Mouse (Mus musculus) midbrain, embryonic 14.5 days (tissue): Measurements from ENCODE around the gene Slc46a3. TPM values are rescaled to one million over a fixed set of nuclear protein-coding genes. Genes with fewer than 3 reads are reported as not detected.

Source experiments
- ATAC-seq: fragments of 200-750 bp; cut with Nextera tagmentation; 2 replicates; pipeline ENCODE4 v1.8.0; 2017; ENCODE audit warnings: moderate number of reproducible peaks, moderate library complexity; ENCODE audit not compliant: low FRiP score, low TSS enrichment
- DNase-seq: peaks from one replicate; pipeline ENCODE4 v3.0.0-alpha.2; 2015
- H3K27ac ChIP-seq: fragments of 300-500 bp; sonication (generic); replicated peaks from 2 replicates; pipeline ENCODE4 v1.5.1; 2014; ENCODE audit warnings: mild to moderate bottlenecking, low read depth, low read length, moderate library complexity
- H3K27me3 ChIP-seq: fragments of 300-500 bp; sonication (generic); 2 replicates; pipeline ENCODE4 v1.6.1; 2014; ENCODE audit warnings: low read length, control low read depth, mixed read lengths; ENCODE audit not compliant: control insufficient read depth, insufficient read depth
- H3K36me3 ChIP-seq: fragments of 300-500 bp; sonication (generic); 2 replicates; pipeline ENCODE4 v1.6.1; 2014; ENCODE audit warnings: low read length, control low read depth; ENCODE audit not compliant: control insufficient read depth, insufficient read depth
- H3K4me1 ChIP-seq: fragments of 300-500 bp; sonication (generic); 2 replicates; pipeline ENCODE4 v1.6.1; 2014; ENCODE audit warnings: mild to moderate bottlenecking, antibody characterized with exemption, low read length, control low read depth; ENCODE audit not compliant: control insufficient read depth, insufficient read depth
- H3K4me2 ChIP-seq: fragments of 300-500 bp; sonication (generic); 2 replicates; pipeline ENCODE4 v1.6.1; 2014; ENCODE audit warnings: mild to moderate bottlenecking, low read length, moderate library complexity
- H3K4me3 ChIP-seq: fragments of 300-500 bp; sonication (generic); replicated peaks from 2 replicates; pipeline ENCODE4 v1.5.1; 2014; ENCODE audit warnings: low read depth, low read length
- H3K9ac ChIP-seq: fragments of 300-500 bp; sonication (generic); replicated peaks from 2 replicates; pipeline ENCODE4 v1.6.1; 2014; ENCODE audit warnings: mild to moderate bottlenecking, low read length, moderate library complexity
- H3K9me3 ChIP-seq: fragments of 300-500 bp; sonication (generic); 2 replicates; pipeline ENCODE4 v1.6.1; 2016; ENCODE audit warnings: low read length, control low read depth, mixed read lengths; ENCODE audit not compliant: control insufficient read depth
- WGBS: fragments of 180-500 bp; shearing (Covaris S2); extraction: QIAGEN DNeasy Blood & Tissue Kit; methylation state at CpG from one replicate; pipeline ENCODE4 v1.1.7; 2014; 5-methylcytosine and 5-hydroxymethylcytosine counted together
- polyA plus RNA-seq: library from polyadenylated mRNA; unstranded; fragments of >200 nt; fragmentation: Nextera tagmentation; extraction: Ambion mirVana; gene quantifications from 2 replicates; pipeline ENCODE4 v1.2.1, GENCODE M21; 2014

The Slc46a3 gene
- polyA plus RNA-seq, 1 experiment from 2014 or later, result 4.6 TPM

- Histone ChIP-seq H3K9ac (no peak overlapping the region), H3K27ac (no peak overlapping the region), H3K27me3 (no peaks in the 10 kb centered on the region), H3K4me3 (no peak overlapping the region), H3K4me2 (no peak overlapping the region), H3K9me3 (no peaks in the 10 kb centered on the region), H3K4me1 (no peaks in the 10 kb centered on the region), H3K36me3 (no peaks in the 10 kb centered on the region)
- DNase-seq, result no peak
- 62% methylated on average over 6 of the region's 6 CpGs for WGBS
- ATAC-seq, result no peak
Observed at GRCm38 (mm10) chr5:147915038-147915566, 20.5 kb upstream of the Slc46a3 start.

- ATAC-seq, result no peak
- 42% methylated on average over 14 of the region's 14 CpGs for WGBS
- H3K36me3 ChIP-seq, result no peaks in the 10 kb centered on the region
Observed at GRCm38 (mm10) chr5:147913241-147913842, 18.7 kb upstream of the Slc46a3 start.

DNA sequence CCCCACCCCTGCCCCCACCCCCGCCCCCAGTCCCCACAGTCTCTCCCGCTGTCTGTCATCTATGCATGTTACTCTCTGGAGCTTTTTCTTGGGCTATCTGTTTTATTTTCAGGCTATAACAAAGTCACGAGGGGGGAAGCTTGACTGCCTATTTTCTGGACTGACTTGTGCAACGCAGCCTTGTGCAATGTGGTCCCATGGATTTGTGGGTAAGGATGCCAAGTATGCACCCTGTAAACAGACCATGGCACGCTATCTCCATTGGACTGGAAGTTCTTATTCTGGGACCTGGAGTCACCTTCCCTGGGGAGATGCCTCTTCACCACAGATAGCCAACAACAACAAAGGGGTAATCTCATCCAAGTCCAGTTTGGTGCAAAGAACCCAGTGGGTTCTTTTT lies 17.1 kb upstream of the Slc46a3 start:
- DNase-seq, result no peak
- no peak overlapping the region for H3K4me2 ChIP-seq

More at GRCm38 (mm10) chr5:147913241-147913842, 18.7 kb upstream of the Slc46a3 start:
- no peak overlapping the region for H3K9ac ChIP-seq
- H3K4me2 ChIP-seq, result no peak overlapping the region
- no peak overlapping the region for H3K27ac ChIP-seq
- DNase-seq, result no peak
- no peaks in the 10 kb centered on the region for H3K9me3 ChIP-seq
- no peak overlapping the region for H3K4me3 ChIP-seq
- H3K27me3 ChIP-seq, result no peaks in the 10 kb centered on the region
- H3K4me1 ChIP-seq, result no peaks in the 10 kb centered on the region

GRCm38 (mm10) chr5:147910807-147911509 lies 16.3 kb upstream of the Slc46a3 start:
- DNase-seq (no peak), ATAC-seq (no peak)
- H3K36me3 ChIP-seq, result no peaks in the 10 kb centered on the region
- no peak overlapping the region for H3K27ac ChIP-seq
- no peaks in the 10 kb centered on the region for H3K4me1 ChIP-seq
- no peaks in the 10 kb centered on the region for H3K27me3 ChIP-seq
- H3K4me3 ChIP-seq, result no peak overlapping the region
- no peaks in the 10 kb centered on the region for H3K9me3 ChIP-seq
- 89% methylated on average over 12 of the region's 12 CpGs for WGBS
- H3K9ac ChIP-seq, result no peak overlapping the region
- no peak overlapping the region for H3K4me2 ChIP-seq

More for the DNA sequence above, 17.1 kb upstream of the Slc46a3 start:
- Histone ChIP-seq H3K27me3 (no peaks in the 10 kb centered on the region), H3K27ac (no peak overlapping the region), H3K36me3 (no peaks in the 10 kb centered on the region), H3K4me1 (no peaks in the 10 kb centered on the region), H3K9me3 (no peaks in the 10 kb centered on the region), H3K9ac (no peak overlapping the region), H3K4me3 (no peak overlapping the region)
- no peak for ATAC-seq
- WGBS, result 79% methylated on average over 5 of the region's 5 CpGs

GRCm38 (mm10) chr5:147907851-147908250 lies 13.2 kb upstream of the Slc46a3 start:
- no peak for DNase-seq
- Histone ChIP-seq H3K27ac (no peak overlapping the region), H3K9me3 (no peaks in the 10 kb centered on the region), H3K27me3 (no peaks in the 10 kb centered on the region), H3K36me3 (no peaks in the 10 kb centered on the region), H3K4me3 (no peak overlapping the region), H3K4me1 (no peaks in the 10 kb centered on the region), H3K9ac (no peak overlapping the region), H3K4me2 (no peak overlapping the region)
- WGBS, result 95% methylated on average over 8 of the region's 8 CpGs
- ATAC-seq, result no peak

GRCm38 (mm10) chr5:147907144-147907543 lies 12.5 kb upstream of the Slc46a3 start:
- 57% methylated on average over 11 of the region's 11 CpGs for WGBS
- Histone ChIP-seq H3K36me3 (no peaks in the 10 kb centered on the region), H3K27ac (no peak overlapping the region)

GRCm38 (mm10) chr5:147903166-147903565 lies 8.6 kb upstream of the Slc46a3 start:
- no peak overlapping the region for H3K4me3 ChIP-seq
- H3K4me1 ChIP-seq, result no peaks in the 10 kb centered on the region
- H3K27me3 ChIP-seq, result no peaks in the 10 kb centered on the region
- DNase-seq, result no peak
- no peaks in the 10 kb centered on the region for H3K9me3 ChIP-seq
- no peak overlapping the region for H3K9ac ChIP-seq
- WGBS, result 83% methylated on average over 9 of the region's 9 CpGs
- no peaks in the 10 kb centered on the region for H3K36me3 ChIP-seq
- H3K4me2 ChIP-seq, result no peak overlapping the region
- H3K27ac ChIP-seq, result no peak overlapping the region
- ATAC-seq, result no peak

More at GRCm38 (mm10) chr5:147907144-147907543, 12.5 kb upstream of the Slc46a3 start:
- no peak for ATAC-seq
- H3K9ac ChIP-seq, result no peak overlapping the region
- H3K4me2 ChIP-seq, result no peak overlapping the region
- H3K9me3 ChIP-seq, result no peaks in the 10 kb centered on the region
- DNase-seq, result no peak
- no peaks in the 10 kb centered on the region for H3K4me1 ChIP-seq
- H3K4me3 ChIP-seq, result no peak overlapping the region
- no peaks in the 10 kb centered on the region for H3K27me3 ChIP-seq

DNA sequence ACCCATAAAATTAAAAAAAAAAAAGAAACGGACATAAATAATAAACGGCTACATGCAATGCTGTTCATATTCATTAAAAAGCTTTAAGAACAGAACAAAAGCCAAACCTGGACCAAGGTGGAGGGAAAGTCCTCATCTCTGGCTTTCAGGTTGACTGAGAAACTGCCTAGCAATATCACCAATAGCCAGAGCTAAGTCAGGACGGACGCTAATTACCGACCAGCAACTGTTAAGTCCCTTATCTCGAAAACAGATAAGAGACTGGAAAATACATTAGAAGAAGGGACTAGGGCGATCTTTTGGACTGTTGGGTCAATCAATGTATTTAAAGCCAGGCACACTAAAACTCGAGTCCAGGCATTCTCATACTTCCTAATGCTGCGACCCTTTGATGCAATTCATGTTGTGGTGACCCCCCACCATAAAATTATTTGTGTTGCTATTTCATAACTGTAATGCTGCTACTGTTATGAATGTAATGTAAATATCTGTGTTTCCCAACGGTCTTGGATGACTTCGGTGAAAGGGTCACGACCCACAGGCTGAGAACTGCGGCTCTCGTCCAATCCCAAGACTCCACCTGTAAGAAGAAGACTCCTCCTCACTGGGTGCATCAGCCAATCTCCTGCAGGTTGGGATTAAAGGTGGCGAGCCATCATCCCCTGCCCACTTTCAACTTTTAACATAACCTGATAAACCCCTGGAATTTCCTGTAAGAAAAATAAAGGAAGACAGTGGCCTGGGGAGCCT lies 7.6 kb upstream of the Slc46a3 start:
- ATAC-seq (no peak), DNase-seq (no peak)
- Histone ChIP-seq H3K4me3 (no peak overlapping the region), H3K9me3 (no peaks in the 10 kb centered on the region), H3K9ac (no peak overlapping the region), H3K27me3 (no peaks in the 10 kb centered on the region), H3K4me1 (no peaks in the 10 kb centered on the region), H3K27ac (no peak overlapping the region), H3K36me3 (no peaks in the 10 kb centered on the region), H3K4me2 (no peak overlapping the region)
- WGBS, result 91% methylated on average over 15 of the region's 15 CpGs
